Mouse (Mus musculus) heart, embryonic 14.5 days (tissue): ENCODE results near the gene Mcur1. TPM values are rescaled to one million over a fixed set of nuclear protein-coding genes. Genes with fewer than 3 reads are reported as not detected.

Experiments
- ATAC-seq: fragments of 200-750 bp; cut with Nextera tagmentation; 2 replicates; pipeline ENCODE4 v1.8.0; 2017; ENCODE audit warnings: low read depth, moderate TSS enrichment; ENCODE audit not compliant: insufficient number of reproducible peaks, insufficient read depth, low FRiP score
- H3K27ac ChIP-seq, 2 experiments: fragments of 200-500 bp in 1 of 2; fragments of 300-500 bp in 1 of 2; sonication (generic) in 1 of 2; replicated peaks in 1 of 2; 2 replicates each; pipeline ENCODE4 v1.5.1; 2012 to 2014; ENCODE audit warnings: low read depth in 2 of 2, low read length in 2 of 2, control low read depth in 1 of 2, mild to moderate bottlenecking in 1 of 2, mixed read lengths in 1 of 2; ENCODE audit not compliant: control insufficient read depth in 1 of 2, insufficient read depth in 1 of 2
- H3K27me3 ChIP-seq: fragments of 300-500 bp; sonication (generic); 2 replicates; pipeline ENCODE4 v1.6.1; 2014; ENCODE audit warnings: mild to moderate bottlenecking, low read length, control low read depth; ENCODE audit not compliant: control insufficient read depth, insufficient read depth
- H3K36me3 ChIP-seq: fragments of 300-500 bp; sonication (generic); 2 replicates; pipeline ENCODE4 v1.6.1; 2014; ENCODE audit warnings: mild to moderate bottlenecking, control low read depth, low read length, mixed read lengths; ENCODE audit not compliant: control insufficient read depth, insufficient read depth
- H3K4me1 ChIP-seq, 2 experiments: fragments of 200-500 bp in 1 of 2; fragments of 300-500 bp in 1 of 2; sonication (generic) in 1 of 2; 2 replicates each; pipeline ENCODE4 v1.6.1; 2012 to 2014; ENCODE audit warnings: low read length in 2 of 2, control low read depth in 1 of 2, mixed read lengths in 1 of 2; ENCODE audit not compliant: control insufficient read depth in 2 of 2, insufficient read depth in 2 of 2
- H3K4me2 ChIP-seq: fragments of 300-500 bp; sonication (generic); 2 replicates; pipeline ENCODE4 v1.6.1; 2014; ENCODE audit warnings: mild to moderate bottlenecking, low read length
- H3K4me3 ChIP-seq, 2 experiments: fragments of 200-500 bp in 1 of 2; fragments of 300-500 bp in 1 of 2; sonication (generic) in 1 of 2; 2 replicates each; pipeline ENCODE4 v1.5.1; 2012 to 2014; ENCODE audit warnings: low read length in 2 of 2, mild to moderate bottlenecking in 2 of 2, control low read depth in 1 of 2, low read depth in 1 of 2, moderate library complexity in 1 of 2; ENCODE audit not compliant: control insufficient read depth in 1 of 2, insufficient read depth in 1 of 2
- H3K9ac ChIP-seq: fragments of 300-500 bp; sonication (generic); 2 replicates; pipeline ENCODE4 v1.6.1; 2014; ENCODE audit warnings: mild to moderate bottlenecking, low read length
- H3K9me3 ChIP-seq: fragments of 300-500 bp; sonication (generic); 2 replicates; pipeline ENCODE4 v1.6.1; 2016; ENCODE audit warnings: low read length, control low read depth; ENCODE audit not compliant: control insufficient read depth
- WGBS: fragments of 180-500 bp; shearing (Covaris S2); extraction: QIAGEN DNeasy Blood & Tissue Kit; methylation state at CpG from one replicate; pipeline ENCODE4 v1.1.7; 2014; 5-methylcytosine and 5-hydroxymethylcytosine counted together
- polyA plus RNA-seq: library from polyadenylated mRNA; unstranded; fragments of >200 nt; fragmentation: Nextera tagmentation; extraction: Ambion mirVana; gene quantifications from 2 replicates; pipeline ENCODE4 v1.2.1, GENCODE M21; 2014

Gene Mcur1
- polyA plus RNA-seq = 21.4 and 23.1 TPM in 2 replicates

DNA sequence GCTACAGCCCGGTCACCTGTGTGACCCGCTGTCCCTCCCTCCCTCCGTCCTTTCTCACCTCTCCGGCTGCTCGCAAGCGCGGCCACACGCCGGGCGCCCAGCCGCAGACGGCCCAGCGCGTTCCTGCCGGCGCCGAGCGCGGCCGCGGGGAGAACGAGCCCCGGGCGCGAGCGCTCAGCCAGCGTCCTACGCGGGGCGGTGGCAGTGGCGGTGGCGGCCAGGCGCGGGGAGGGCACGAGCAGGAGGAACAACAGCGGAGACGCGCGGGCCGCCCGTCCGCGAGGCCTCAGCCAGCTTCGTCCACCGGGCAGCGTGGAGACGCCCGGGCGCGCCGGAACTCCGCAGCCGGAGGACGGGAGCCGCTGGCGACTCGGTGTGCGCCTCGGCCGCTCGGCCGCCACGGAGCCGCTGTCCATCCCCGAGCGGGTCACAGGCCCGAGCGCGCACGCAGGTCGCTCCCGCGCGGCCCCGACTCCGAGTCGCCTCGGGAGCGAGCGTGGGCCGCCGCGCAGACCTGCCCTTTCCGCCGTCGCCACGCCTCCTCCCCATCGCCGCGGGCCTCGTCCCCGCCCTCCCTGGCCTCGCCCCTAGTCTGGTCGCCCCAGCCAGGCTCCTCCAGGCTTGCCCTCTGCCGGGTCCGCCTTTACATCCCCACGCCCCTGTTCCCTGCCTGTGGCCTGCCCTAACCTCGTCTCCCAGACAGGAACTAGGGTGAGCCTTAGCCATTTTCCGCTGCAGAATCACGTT lies at the start of gene Mcur1:
TSS of gene Mcur1 (minus strand) at position 481 of the 747 bp plus-strand sequence.
- Histone ChIP-seq H3K27me3 (no peaks in the 10 kb centered on the region), H3K4me3 (peak within 1 kb of the TSS; percentile 84 to 88), H3K36me3 (peaks cover 7% of the 10 kb centered on the region; the same call in 1 of the 2 replicates), H3K9me3 (no peaks in the 10 kb centered on the region), H3K9ac (peak within 1 kb of the TSS; percentile 88), H3K4me2 (peak within 1 kb of the TSS; percentile 86), H3K4me1 (peaks cover 11 to 24% of the 10 kb centered on the region in 2 experiments), H3K27ac (peak within 1 kb of the TSS; percentile 87 to 89)
- peak; percentile 98 for ATAC-seq
- under 1% methylated on average over 95 of the region's 100 CpGs for whole genome bisulfite sequencing

GRCm38 (mm10) chr13:43608854-43609253 lies 48.9 kb upstream of the Mcur1 start:
- no peak for ATAC-seq
- H3K9ac ChIP-seq = no peak overlapping the region
- no peak overlapping the region for H3K4me3 ChIP-seq
- no peak overlapping the region for H3K27ac ChIP-seq
- no peaks in the 10 kb centered on the region for H3K9me3 ChIP-seq
- H3K27me3 ChIP-seq = no peaks in the 10 kb centered on the region
- H3K4me1 ChIP-seq = no peaks in the 10 kb centered on the region
- no peaks in the 10 kb centered on the region for H3K36me3 ChIP-seq
- H3K4me2 ChIP-seq = no peak overlapping the region
- WGBS = 77% methylated on average over 6 of the region's 6 CpGs

GRCm38 (mm10) chr13:43603042-43603441 lies 43.1 kb upstream of the Mcur1 start:
- Histone ChIP-seq H3K9ac (no peak overlapping the region), H3K4me3 (no peak overlapping the region), H3K4me1 (no peaks in the 10 kb centered on the region; a peak in 1 of 4 replicates), H3K4me2 (0 out of 2 replicates have a peak overlapping the region, but pooled peaks have one; percentile 18), H3K27me3 (no peaks in the 10 kb centered on the region), H3K36me3 (no peaks in the 10 kb centered on the region), H3K9me3 (no peaks in the 10 kb centered on the region), H3K27ac (no peak overlapping the region; a peak in 1 of 4 replicates)
- ATAC-seq = no peak
- WGBS = 65% methylated on average over 13 of the region's 13 CpGs

- whole genome bisulfite sequencing = 93% methylated on average over 2 of the region's 2 CpGs
- ATAC-seq = no peak
- Histone ChIP-seq H3K36me3 (no peaks in the 10 kb centered on the region), H3K27me3 (no peaks in the 10 kb centered on the region), H3K4me1 (no peaks in the 10 kb centered on the region; a peak in 1 of 4 replicates), H3K9me3 (no peaks in the 10 kb centered on the region), H3K27ac (no peak overlapping the region), H3K4me3 (no peak overlapping the region), H3K4me2 (no peak overlapping the region), H3K9ac (no peak overlapping the region)
Observed at GRCm38 (mm10) chr13:43602440-43602839, 42.4 kb upstream of the Mcur1 start.

- no peak overlapping the region for H3K27ac ChIP-seq
- no peak overlapping the region for H3K9ac ChIP-seq
- no peak for ATAC-seq
- H3K9me3 ChIP-seq = no peaks in the 10 kb centered on the region
- H3K27me3 ChIP-seq = no peaks in the 10 kb centered on the region
- H3K4me3 ChIP-seq = no peak overlapping the region
- H3K4me2 ChIP-seq = no peak overlapping the region
- no peaks in the 10 kb centered on the region for H3K36me3 ChIP-seq
- 89% methylated on average over 6 of the region's 6 CpGs for WGBS
- H3K4me1 ChIP-seq = no peaks in the 10 kb centered on the region; a peak in 1 of 4 replicates
Observed at GRCm38 (mm10) chr13:43600967-43601366, 41.0 kb upstream of the Mcur1 start.

- H3K36me3 ChIP-seq = no peaks in the 10 kb centered on the region
- H3K27ac ChIP-seq = no peak overlapping the region
- no peak overlapping the region for H3K4me2 ChIP-seq
- no peaks in the 10 kb centered on the region for H3K9me3 ChIP-seq
- no peak for ATAC-seq
- 60% methylated on average over 4 of the region's 4 CpGs for WGBS
- no peak overlapping the region for H3K9ac ChIP-seq
- no peaks in the 10 kb centered on the region for H3K4me1 ChIP-seq
- no peak overlapping the region for H3K4me3 ChIP-seq
- no peaks in the 10 kb centered on the region for H3K27me3 ChIP-seq
Observed at GRCm38 (mm10) chr13:43595896-43596295, 35.9 kb upstream of the Mcur1 start.

GRCm38 (mm10) chr13:43592681-43593068 lies 32.7 kb upstream of the Mcur1 start:
- no peak for ATAC-seq
- Histone ChIP-seq H3K9me3 (no peaks in the 10 kb centered on the region), H3K27ac (no peak overlapping the region), H3K4me2 (peak overlapping the region; percentile 45), H3K27me3 (no peaks in the 10 kb centered on the region), H3K4me3 (peak overlapping the region; percentile 11 to 22; a peak in 3 of 4 replicates), H3K4me1 (peaks cover 0 to 7% of the 10 kb centered on the region in 2 experiments; a peak in 1 of 4 replicates), H3K9ac (no peak overlapping the region), H3K36me3 (no peaks in the 10 kb centered on the region)
- 28% methylated on average over 8 of the region's 8 CpGs for WGBS
